Comparison of ENCODE assay signal across 17 mouse cellular contexts in genomic region chr12:83309031-83309804, GRCm38 (mm10).
DNase-seq lines count a peak whose midpoint lies in the region; ATAC-seq and TF ChIP-seq lines count a peak whose summit lies in the region.
"Had no signal": no experiment of that assay in that cellular context is flagged by ENCODE, and none has a peak within 500 bp of the region (broad histone marks: within the 10 kb centered on the region; RNA-seq: fewer than 3 reads in every experiment).

No protein-coding gene starts in this region.

- peak overlapping the region; percentile 41; the same call in 1 of the 2 replicates for H3K27ac ChIP-seq in heart, embryonic 11.5 days (ENCODE audit: low read depth, low read length)
- H3K27ac ChIP-seq in liver, embryonic 15.5 days (replicated peaks) = peak overlapping the region; percentile 74
- H3K27ac ChIP-seq: forebrain, embryonic 10.5 days; gastrocnemius, adult 2 months; limb, embryonic 13.5 days; macrophage had no signal

- TF ChIP-seq CTCF in E14TG2a.4 (conservative IDR thresholded peaks at IDR 0.05; ENCODE audit: low read length) = no peak

- 79% methylated on average over 11 of the region's 11 CpGs for WGBS in heart, embryonic 11.5 days (ENCODE audit: insufficient replicate concordance)
- WGBS in liver, embryonic 15.5 days (ENCODE audit: insufficient replicate concordance) = 67% methylated on average over 11 of the region's 11 CpGs

- no peaks in the 10 kb centered on the region for H3K9me3 ChIP-seq in heart, embryonic 11.5 days (replicated peaks; ENCODE audit: control insufficient read depth, low read length)
- H3K9me3 ChIP-seq in E14TG2a.4 (ENCODE audit: low read length) = no peaks in the 10 kb centered on the region
- H3K9me3 ChIP-seq in liver, embryonic 15.5 days (replicated peaks) = no peaks in the 10 kb centered on the region
- H3K9me3 ChIP-seq: forebrain, embryonic 10.5 days; limb, embryonic 13.5 days had no signal

- peak overlapping the region; percentile 19; the same call in 1 of the 2 replicates for H3K4me2 ChIP-seq in heart, embryonic 11.5 days
- peak overlapping the region; percentile 53 for H3K4me2 ChIP-seq in liver, embryonic 15.5 days
- H3K4me2 ChIP-seq: limb, embryonic 13.5 days had no signal

- H3K4me1 ChIP-seq in heart, embryonic 11.5 days (ENCODE audit: control insufficient read depth, insufficient read depth, low read length) = peaks cover 9% of the 10 kb centered on the region; the same call in 1 of the 2 replicates
- H3K4me1 ChIP-seq in E14TG2a.4 (replicated peaks; ENCODE audit: low read depth, low read length) = peaks cover 70% of the 10 kb centered on the region
- H3K4me1 ChIP-seq in liver, embryonic 15.5 days (replicated peaks) = peaks cover 28% of the 10 kb centered on the region
- H3K4me1 ChIP-seq: limb, embryonic 13.5 days had no signal

- peak; percentile 85 for ATAC-seq in heart, embryonic 11.5 days (replicated peaks; ENCODE audit: insufficient number of reproducible peaks, low FRiP score, low TSS enrichment)
- peak; percentile 96 for ATAC-seq in liver, embryonic 15.5 days (ENCODE audit: insufficient read depth)
- ATAC-seq: Patski had no signal

- H3K27me3 ChIP-seq in heart, embryonic 11.5 days (ENCODE audit: control insufficient read depth, insufficient read depth, low read length) = no peaks in the 10 kb centered on the region
- H3K27me3 ChIP-seq in E14TG2a.4 (ENCODE audit: insufficient read depth, low read length) = no peaks in the 10 kb centered on the region
- no peaks in the 10 kb centered on the region for H3K27me3 ChIP-seq in liver, embryonic 15.5 days
- H3K27me3 ChIP-seq: limb, embryonic 13.5 days had no signal

- H3K9ac ChIP-seq in heart, embryonic 11.5 days (ENCODE audit: low read depth, low read length) = no peak overlapping the region
- 0 out of 2 replicates have a peak overlapping the region, but pooled peaks have one; percentile 3 for H3K9ac ChIP-seq in liver, embryonic 15.5 days
- H3K9ac ChIP-seq: limb, embryonic 13.5 days had no signal

- H3K4me3 ChIP-seq in heart, embryonic 11.5 days (ENCODE audit: low read depth, low read length) = no peak overlapping the region
- peak overlapping the region; percentile 49 for H3K4me3 ChIP-seq in E14TG2a.4 (replicated peaks; ENCODE audit: low read length)
- 0 out of 2 replicates have a peak overlapping the region, but pooled peaks have one; percentile 9 for H3K4me3 ChIP-seq in liver, embryonic 15.5 days (replicated peaks)
- H3K4me3 ChIP-seq: forebrain, embryonic 10.5 days; gastrocnemius, adult 2 months; limb, embryonic 13.5 days; myocyte had no signal

- no peaks in the 10 kb centered on the region for H3K36me3 ChIP-seq in heart, embryonic 11.5 days (ENCODE audit: control insufficient read depth, insufficient read depth, low read length)
- no peaks in the 10 kb centered on the region for H3K36me3 ChIP-seq in E14TG2a.4 (ENCODE audit: insufficient read depth, low read length)
- no peaks in the 10 kb centered on the region for H3K36me3 ChIP-seq in liver, embryonic 15.5 days (replicated peaks)
- H3K36me3 ChIP-seq: forebrain, embryonic 10.5 days; limb, embryonic 13.5 days had no signal

- DNase-seq in heart, adult 8-10 months (ENCODE audit: low spot score) = no peak
- DNase-seq in c-Kit-negative CD71-positive TER-119-positive erythroid progenitor cells, embryonic 14.5 days (ENCODE audit: low read depth, low spot score) = peak; percentile 69
- no peak for DNase-seq in layer of hippocampus, adult 9-10 months (ENCODE audit: low spot score)
- no peak for DNase-seq in lung, postnatal 4 days
- DNase-seq in kidney, postnatal 25 days = no peak
- DNase-seq: adrenal gland, postnatal 36 days; gastrocnemius, adult 2 months; kidney, adult 18-20 months; layer of hippocampus, adult 9-11 months had no signal
